9 mouse cellular contexts compared by ENCODE assay signal in the genomic region with DNA sequence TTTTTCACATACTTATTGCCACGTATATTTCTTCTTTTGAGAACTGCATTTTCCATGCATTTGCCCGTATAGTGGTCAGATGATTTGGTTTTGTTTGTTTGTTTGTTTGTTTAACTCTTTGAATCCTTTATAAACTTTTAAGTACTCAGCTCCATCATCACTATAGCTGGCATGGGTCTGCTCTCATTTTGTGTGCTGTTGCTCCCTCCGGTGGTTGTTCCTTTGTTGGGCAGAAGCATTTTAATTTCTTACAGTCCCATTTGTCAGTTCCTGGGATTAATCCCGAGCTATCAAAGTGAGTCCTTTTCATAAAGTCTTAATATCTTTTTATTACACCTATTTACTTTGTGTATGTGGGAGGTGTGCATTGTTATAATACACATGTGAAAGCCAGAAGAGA.
A peak's percentile ranks its signal among the peaks of the same experiment; 100 is the strongest.
DNase-seq lines count a peak whose midpoint lies in the region; ATAC-seq and TF ChIP-seq lines count a peak whose summit lies in the region.
"Had no signal": no experiment of that assay in that cellular context is flagged by ENCODE, and none has a peak within 500 bp of the region (broad histone marks: within the 10 kb centered on the region; RNA-seq: fewer than 3 reads in every experiment).

No protein-coding gene starts in this region.

- no peak for ATAC-seq in cerebellum, adult (ENCODE audit: insufficient number of reproducible peaks, low FRiP score, low TSS enrichment)
- ATAC-seq in midbrain, embryonic 11.5 days (ENCODE audit: low FRiP score), result no peak
- no peak for ATAC-seq in stomach, postnatal 0 days (ENCODE audit: low FRiP score, low TSS enrichment)
- ATAC-seq in neural tube, embryonic 15.5 days (ENCODE audit: low FRiP score), result no peak

- no peak overlapping the region for H3K9ac ChIP-seq in midbrain, embryonic 11.5 days (ENCODE audit: low read length)
- no peak overlapping the region for H3K9ac ChIP-seq in stomach, postnatal 0 days (ENCODE audit: low read length)
- no peak overlapping the region for H3K9ac ChIP-seq in neural tube, embryonic 15.5 days (replicated peaks)
- H3K9ac ChIP-seq: limb, embryonic 12.5 days had no signal

- 67% methylated on average over 4 of the region's 4 CpGs for WGBS in midbrain, embryonic 10.5 days
- 66% methylated on average over 4 of the region's 4 CpGs for WGBS in midbrain, embryonic 11.5 days
- 55% methylated on average over 4 of the region's 4 CpGs for WGBS in stomach, postnatal 0 days
- 63% methylated on average over 4 of the region's 4 CpGs for WGBS in neural tube, embryonic 15.5 days

- TF ChIP-seq CTCF in stomach, postnatal 0 days (IDR thresholded peaks at IDR 0.05; ENCODE audit: low read depth), result peak; percentile 71

- H3K27ac ChIP-seq in midbrain, embryonic 10.5 days (replicated peaks), result no peak overlapping the region
- H3K27ac ChIP-seq in midbrain, embryonic 11.5 days (ENCODE audit: low read depth, low read length), result no peak overlapping the region
- H3K27ac ChIP-seq in stomach, postnatal 0 days (replicated peaks), result no peak overlapping the region
- H3K27ac ChIP-seq in neural tube, embryonic 15.5 days (replicated peaks), result no peak overlapping the region
- H3K27ac ChIP-seq: limb, embryonic 12.5 days had no signal

- H3K27me3 ChIP-seq in midbrain, embryonic 10.5 days (ENCODE audit: low read depth, poor library complexity, severe bottlenecking), result no peaks in the 10 kb centered on the region
- H3K27me3 ChIP-seq in midbrain, embryonic 11.5 days (ENCODE audit: control insufficient read depth, insufficient read depth, low read length), result no peaks in the 10 kb centered on the region
- no peaks in the 10 kb centered on the region for H3K27me3 ChIP-seq in stomach, postnatal 0 days (ENCODE audit: control insufficient read depth, insufficient read depth, low read length)
- no peaks in the 10 kb centered on the region for H3K27me3 ChIP-seq in neural tube, embryonic 15.5 days (replicated peaks)
- H3K27me3 ChIP-seq: limb, embryonic 12.5 days had no signal

- peak; percentile 16 for DNase-seq in cerebellum, adult 11 months
- DNase-seq in midbrain, embryonic 10.5 days (ENCODE audit: low spot score), result peak; percentile 14
- no peak for DNase-seq in midbrain, embryonic 11.5 days (ENCODE audit: low spot score, missing footprints)
- peak; percentile 32 for DNase-seq in embryo, embryonic 9.5 days (ENCODE audit: extremely low spot score)
- peak; percentile 9 to 13 for DNase-seq in left cerebral cortex, adult 8-10 months (ENCODE audit: low spot score in 2 of 2)
- DNase-seq in stomach, postnatal 0 days (ENCODE audit: low spot score), result peak; percentile 19

- H3K4me1 ChIP-seq in midbrain, embryonic 10.5 days, result no peaks in the 10 kb centered on the region
- H3K4me1 ChIP-seq in midbrain, embryonic 11.5 days (ENCODE audit: control insufficient read depth, insufficient read depth, low read length), result no peaks in the 10 kb centered on the region
- H3K4me1 ChIP-seq in stomach, postnatal 0 days (replicated peaks; ENCODE audit: control insufficient read depth, insufficient read depth), result no peaks in the 10 kb centered on the region
- H3K4me1 ChIP-seq in neural tube, embryonic 15.5 days, result no peaks in the 10 kb centered on the region
- H3K4me1 ChIP-seq: limb, embryonic 12.5 days had no signal

- H3K9me3 ChIP-seq in midbrain, embryonic 10.5 days (replicated peaks), result no peaks in the 10 kb centered on the region
- H3K9me3 ChIP-seq in midbrain, embryonic 11.5 days (ENCODE audit: control insufficient read depth, low read length), result no peaks in the 10 kb centered on the region
- no peaks in the 10 kb centered on the region for H3K9me3 ChIP-seq in stomach, postnatal 0 days (ENCODE audit: control insufficient read depth, low read length)
- H3K9me3 ChIP-seq in neural tube, embryonic 15.5 days (replicated peaks), result no peaks in the 10 kb centered on the region
- H3K9me3 ChIP-seq: limb, embryonic 12.5 days had no signal

- H3K4me3 ChIP-seq in midbrain, embryonic 10.5 days, result no peak overlapping the region
- no peak overlapping the region for H3K4me3 ChIP-seq in midbrain, embryonic 11.5 days (ENCODE audit: low read depth, low read length)
- H3K4me3 ChIP-seq in stomach, postnatal 0 days (ENCODE audit: low read depth, low read length), result no peak overlapping the region
- H3K4me3 ChIP-seq in neural tube, embryonic 15.5 days (replicated peaks), result no peak overlapping the region
- H3K4me3 ChIP-seq: limb, embryonic 12.5 days had no signal

- H3K36me3 ChIP-seq in midbrain, embryonic 10.5 days, result no peaks in the 10 kb centered on the region
- no peaks in the 10 kb centered on the region for H3K36me3 ChIP-seq in midbrain, embryonic 11.5 days (ENCODE audit: control insufficient read depth, insufficient read depth, low read length)
- H3K36me3 ChIP-seq in stomach, postnatal 0 days (ENCODE audit: control insufficient read depth, insufficient read depth, low read length), result no peaks in the 10 kb centered on the region
- no peaks in the 10 kb centered on the region for H3K36me3 ChIP-seq in neural tube, embryonic 15.5 days
- H3K36me3 ChIP-seq: limb, embryonic 12.5 days had no signal

- no peak overlapping the region for H3K4me2 ChIP-seq in midbrain, embryonic 11.5 days
- no peak overlapping the region for H3K4me2 ChIP-seq in stomach, postnatal 0 days (replicated peaks; ENCODE audit: low read depth)
- H3K4me2 ChIP-seq in neural tube, embryonic 15.5 days, result no peak overlapping the region
- H3K4me2 ChIP-seq: limb, embryonic 12.5 days had no signal

- no peak for TF ChIP-seq EP300 in stomach, postnatal 0 days (optimal IDR thresholded peaks at IDR 0.05)
